Mouse (Mus musculus) myocyte (in vitro differentiated cells): ENCODE measurements around the gene Rhbdd1.

Source experiments
- CEBPB ChIP-seq: IDR thresholded peaks from 2 replicates; pipeline ENCODE4 v1.6.1; 2011; ENCODE audit warnings: mild to moderate bottlenecking, moderate library complexity; ENCODE audit not compliant: poor library complexity, insufficient read depth, severe bottlenecking
- E2F4 ChIP-seq: IDR thresholded peaks from one replicate; pipeline ENCODE4 v1.6.1; 2011; ENCODE audit warnings: mild to moderate bottlenecking, control low read depth, moderate library complexity; ENCODE audit not compliant: insufficient read depth
- MAX ChIP-seq: IDR thresholded peaks from one replicate; pipeline ENCODE4 v1.6.1; 2011; ENCODE audit warnings: low read depth, mild to moderate bottlenecking, control low read depth
- MYOD1 ChIP-seq, 3 experiments: IDR thresholded peaks; one replicate each; pipeline ENCODE4 v1.6.1; 2011; ENCODE audit warnings: control low read depth in 2 of 3, low read depth in 2 of 3, mild to moderate bottlenecking in 2 of 3, moderate library complexity in 1 of 3; ENCODE audit not compliant: insufficient read length in 2 of 3, control insufficient read depth in 1 of 3
- MYOG ChIP-seq, 3 experiments: IDR thresholded peaks; one replicate each; pipeline ENCODE4 v1.6.1; 2011; ENCODE audit warnings: control low read depth in 2 of 3, low read depth in 2 of 3, mild to moderate bottlenecking in 2 of 3; ENCODE audit not compliant: insufficient read length in 2 of 3, control insufficient read depth in 1 of 3, insufficient read depth in 1 of 3
- POLR2A ChIP-seq: IDR thresholded peaks from one replicate; pipeline ENCODE4 v1.6.1; 2011; ENCODE audit warnings: low read depth, mild to moderate bottlenecking, control low read depth, moderate library complexity; ENCODE audit not compliant: insufficient read length
- POLR2AphosphoS2 ChIP-seq: IDR thresholded peaks from one replicate; pipeline ENCODE4 v1.6.1; 2011; ENCODE audit warnings: low read depth, control low read depth; ENCODE audit not compliant: insufficient read length
- SRF ChIP-seq: IDR thresholded peaks from one replicate; pipeline ENCODE4 v1.6.1; 2011; ENCODE audit warnings: low read depth; ENCODE audit not compliant: control insufficient read depth, insufficient read length
- TCF12 ChIP-seq: IDR thresholded peaks from one replicate; pipeline ENCODE4 v1.6.1; 2011; ENCODE audit warnings: mild to moderate bottlenecking, control low read depth; ENCODE audit not compliant: poor library complexity, insufficient read depth, severe bottlenecking
- TCF3 ChIP-seq: IDR thresholded peaks from one replicate; pipeline ENCODE4 v1.6.1; 2011; ENCODE audit warnings: low read depth, control low read depth; ENCODE audit not compliant: insufficient read length
- USF1 ChIP-seq: IDR thresholded peaks from one replicate; pipeline ENCODE4 v1.6.1; 2011; ENCODE audit warnings: low read depth, mild to moderate bottlenecking, control low read depth, moderate library complexity

GRCm38 (mm10) chr1:82291930-82292712 lies 24.1 kb upstream of the Rhbdd1 start:
- TF ChIP-seq POLR2A: no peak
- no peak for TF ChIP-seq POLR2AphosphoS2
- no peak for TF ChIP-seq USF1
- no peak for TF ChIP-seq E2F4
- TF ChIP-seq TCF12: no peak
- no peak for TF ChIP-seq MYOD1 (IDR thresholded peaks at IDR 0.05; ENCODE audit: control insufficient read depth in 1 of 3, insufficient read length in 2 of 3, low read depth in 2 of 3)
- TF ChIP-seq MYOG (IDR thresholded peaks at IDR 0.05; ENCODE audit: control insufficient read depth in 1 of 3, insufficient read depth in 1 of 3, insufficient read length in 2 of 3, low read depth in 2 of 3): no peak
- no peak for TF ChIP-seq MAX
- no peak for TF ChIP-seq SRF
- no peak for TF ChIP-seq CEBPB
- TF ChIP-seq TCF3: no peak
